Mouse (Mus musculus) left cerebral cortex, postnatal 4 days (tissue): ENCODE measurements at regions not wholly inside any gene's neighbourhood (a gene's known extent, or its start where the extent isn't known, plus 50 kb on each side); places are given as distances from the start of the nearest gene placed in this dataset.

ENCODE experiments used
- DNase-seq: peaks from one replicate; pipeline ENCODE4 v3.0.0-alpha.2; 2022
- intact Hi-C: fragments of 180-260 bp; cut with DNase I; formaldehyde crosslinking; loops from one replicate; pipeline ENCODE4 v1.15.1; 2025

DNA sequence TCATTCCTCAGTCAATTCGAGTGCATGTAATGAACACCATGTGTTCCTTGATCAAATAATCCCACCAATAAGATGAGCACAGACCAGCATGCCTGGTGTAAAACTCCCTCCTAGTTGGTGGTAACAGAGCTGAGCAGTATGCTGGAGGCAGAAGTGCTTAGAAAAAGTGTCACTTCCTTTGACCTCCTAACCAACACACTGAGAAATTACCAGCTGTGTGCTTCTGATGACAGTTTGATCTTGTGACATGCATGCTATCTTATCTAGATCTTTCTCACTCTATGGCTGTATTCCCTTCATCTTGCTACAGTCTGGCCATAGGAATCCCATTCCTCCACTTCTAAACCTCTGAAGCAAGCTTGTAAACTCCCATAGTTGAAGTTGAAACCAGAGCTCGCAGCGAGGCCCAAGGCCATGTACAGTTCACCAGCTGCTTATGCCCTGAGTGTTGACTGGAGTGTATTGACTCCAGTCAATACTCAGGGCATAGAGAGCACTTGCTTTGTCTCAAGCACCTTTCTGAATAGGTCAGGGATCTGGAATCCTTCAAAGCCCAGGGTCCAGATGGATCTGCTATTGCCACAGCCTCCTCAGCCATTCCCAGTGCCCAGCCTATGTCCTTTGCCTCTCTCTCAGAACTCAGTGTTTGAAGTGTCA is 286.5 kb upstream of the 1700056E22Rik start:
- intact Hi-C loops = no loop called here
- no peak for DNase-seq

DNA sequence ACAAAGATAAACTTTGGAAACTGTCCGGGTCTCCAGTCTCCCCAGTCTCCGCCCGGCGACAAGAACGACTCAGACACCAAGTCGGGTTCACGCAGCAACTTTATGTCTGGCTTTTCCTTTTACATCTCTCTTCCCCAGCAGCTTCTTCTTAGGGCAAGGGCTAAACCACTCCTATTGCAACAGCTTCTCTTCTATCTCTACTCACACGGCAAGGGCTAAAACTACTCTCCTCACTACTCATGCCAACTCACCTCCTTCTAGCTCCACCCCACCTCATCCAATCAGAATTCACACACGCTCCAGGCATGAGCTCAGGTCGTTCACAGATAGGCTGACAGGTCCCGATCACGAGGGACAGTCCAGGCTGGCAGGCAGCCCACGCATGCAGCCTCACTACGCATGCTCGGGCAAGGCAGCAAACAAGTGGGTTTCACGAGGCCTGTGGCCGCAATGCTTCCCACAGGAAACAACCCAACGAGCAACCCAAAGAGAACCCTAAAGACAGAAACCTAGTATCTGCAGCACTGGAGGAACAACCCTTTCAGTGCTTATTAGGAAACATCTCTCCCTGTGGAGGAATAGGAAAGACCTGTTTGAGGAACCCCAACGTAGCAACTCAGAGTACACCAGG is 276.2 kb upstream of the 1700056E22Rik start:
- DNase-seq = no peak
- intact Hi-C loops = no loop called here

GRCm38 (mm10) chr1:184304813-184305212 is 270.7 kb upstream of the 1700056E22Rik start:
- DNase-seq = no peak
- intact Hi-C loops = no loop called here

GRCm38 (mm10) chr1:184304204-184304603 is 270.1 kb upstream of the 1700056E22Rik start:
- DNase-seq = no peak
- intact Hi-C loops = no loop called here

GRCm38 (mm10) chr1:184298701-184299100 is 264.6 kb upstream of the 1700056E22Rik start:
- intact Hi-C loops = no loop called here
- no peak for DNase-seq

- intact Hi-C loops = no loop called here
- DNase-seq = no peak
These were observed 263.1 kb upstream of the 1700056E22Rik start for GRCm38 (mm10) chr1:184297001-184297740.

- DNase-seq = no peak
- intact Hi-C loops = no loop called here
These were observed 257.0 kb upstream of the 1700056E22Rik start for GRCm38 (mm10) chr1:184291129-184291528.

- intact Hi-C loops = no loop called here
- DNase-seq = peak; percentile 12
These were observed 255.8 kb upstream of the 1700056E22Rik start for GRCm38 (mm10) chr1:184289733-184290416.

DNA sequence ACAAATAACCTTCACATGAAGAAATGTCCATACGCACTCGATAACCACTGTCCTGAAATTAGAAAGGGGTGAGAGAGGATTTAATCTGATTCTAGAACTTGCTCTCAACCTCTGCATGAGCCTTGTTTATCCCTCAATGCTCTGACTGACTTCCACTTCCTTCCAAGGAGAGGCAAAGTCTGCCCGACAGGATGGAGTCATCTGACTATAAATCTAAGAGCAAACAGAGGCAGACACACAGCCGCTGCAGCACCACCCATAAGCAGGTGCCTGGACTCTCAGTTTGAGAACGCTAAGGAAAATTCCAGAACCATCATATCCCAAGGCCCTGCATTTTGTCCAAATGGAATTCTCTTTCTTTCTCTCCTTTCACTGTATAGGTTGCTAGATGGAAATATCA is 247.7 kb upstream of the 1700056E22Rik start:
- intact Hi-C loops = no loop called here
- no peak for DNase-seq

- intact Hi-C loops = no loop called here
- no peak for DNase-seq
These were observed 245.2 kb upstream of the 1700056E22Rik start for GRCm38 (mm10) chr1:184279263-184279662.

GRCm38 (mm10) chr1:184277001-184277400 is 242.9 kb upstream of the 1700056E22Rik start:
- DNase-seq = no peak
- intact Hi-C loops = no loop called here

- DNase-seq = no peak
- intact Hi-C loops = no loop called here
These were observed 241.8 kb upstream of the 1700056E22Rik start for GRCm38 (mm10) chr1:184275877-184276276.

- intact Hi-C loops = no loop called here
- no peak for DNase-seq
These were observed 241.3 kb upstream of the 1700056E22Rik start for GRCm38 (mm10) chr1:184275396-184275795.

DNA sequence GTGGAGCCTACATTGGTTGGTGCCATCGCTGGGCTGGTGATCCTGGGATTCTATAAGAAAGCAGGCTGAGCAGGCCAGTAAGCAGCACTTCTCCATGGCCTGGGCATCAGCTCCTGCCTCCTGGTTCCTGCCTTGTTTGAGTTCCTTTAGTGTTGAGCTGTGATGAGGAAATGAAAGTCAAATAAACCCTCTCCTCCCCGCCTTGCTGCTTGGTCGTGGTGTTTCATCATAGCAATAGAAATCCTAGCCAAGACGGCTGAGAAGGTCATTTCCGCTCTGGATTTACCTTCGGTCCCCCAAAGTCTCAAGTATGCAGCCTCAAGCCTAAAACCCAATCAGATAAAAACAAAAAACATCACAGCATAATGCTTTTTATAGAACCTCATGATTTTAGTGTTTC is 240.6 kb upstream of the 1700056E22Rik start:
- no peak for DNase-seq
- intact Hi-C loops = no loop called here

DNA sequence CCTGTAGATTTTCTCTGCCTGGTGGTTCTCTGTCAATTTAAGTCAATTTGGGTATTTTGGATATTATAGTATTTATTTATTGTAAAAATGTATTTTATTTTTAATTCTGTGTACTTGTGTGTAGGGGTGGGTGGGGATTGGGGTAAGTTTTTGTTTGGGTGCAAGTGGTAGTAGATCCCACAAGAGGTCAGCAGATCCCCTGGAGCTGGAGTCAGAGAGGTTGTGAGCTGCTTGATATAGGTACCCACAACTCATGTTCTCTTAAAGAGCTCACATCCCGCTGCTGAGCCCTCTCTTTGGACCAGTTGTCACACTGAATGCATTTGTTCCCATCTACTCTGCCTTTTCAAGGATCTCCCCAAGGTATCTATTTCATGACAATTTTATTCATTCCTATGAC is 239.6 kb upstream of the 1700056E22Rik start:
- no peak for DNase-seq
- intact Hi-C loops = no loop called here

DNA sequence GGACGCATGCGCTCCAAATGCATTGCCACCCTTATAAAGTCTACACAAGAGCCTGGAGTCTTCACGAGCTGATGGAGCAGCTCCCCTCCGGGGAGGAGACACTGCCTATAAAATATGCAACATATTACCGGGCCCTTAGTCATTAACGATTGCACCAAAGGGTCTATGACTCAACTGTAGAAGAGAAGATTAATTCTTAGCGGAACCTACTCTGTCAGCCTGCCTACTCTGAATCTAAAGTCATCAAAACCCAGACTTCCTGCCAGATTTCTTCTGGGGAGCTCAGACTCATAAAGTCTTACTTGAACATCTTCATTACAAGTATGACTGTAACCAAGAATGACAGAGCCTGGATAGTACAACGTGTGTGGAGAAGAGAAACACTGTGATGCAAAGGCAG is 237.2 kb upstream of the 1700056E22Rik start:
- DNase-seq = no peak

GRCm38 (mm10) chr1:184266051-184266450 is 231.9 kb upstream of the 1700056E22Rik start:
- intact Hi-C loops = loop anchor here (5.0 kb wide), 1 partner anchor 471 kb away; no protein-coding TSS in a partner anchor

More for the DNA sequence above, 237.2 kb upstream of the 1700056E22Rik start:
- intact Hi-C loops = no loop called here

DNA sequence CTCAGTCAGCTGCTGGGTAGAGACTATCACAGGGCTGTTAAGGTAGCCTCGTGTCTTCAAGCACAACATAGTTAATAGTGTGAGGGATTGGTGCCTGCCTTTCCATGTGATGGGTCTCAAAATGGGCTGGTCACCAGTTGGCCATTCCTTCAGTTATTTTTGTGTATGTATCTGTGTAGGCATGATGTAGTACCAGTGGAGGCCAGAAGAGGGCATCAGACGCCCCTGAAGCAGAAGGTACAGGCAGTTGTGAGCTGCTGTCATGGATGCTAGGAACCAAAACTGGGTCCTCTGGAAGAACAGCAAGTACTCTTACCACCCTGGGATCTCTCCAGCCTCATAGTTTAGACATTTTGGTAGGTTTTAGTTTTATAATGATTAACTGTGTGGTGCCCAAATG is 228.9 kb upstream of the 1700056E22Rik start:
- intact Hi-C loops = no loop called here

More at GRCm38 (mm10) chr1:184266051-184266450, 231.9 kb upstream of the 1700056E22Rik start:
- peak; percentile 43 for DNase-seq

GRCm38 (mm10) chr1:184261385-184261727 is 227.3 kb upstream of the 1700056E22Rik start:
- DNase-seq = no peak
- intact Hi-C loops = no loop called here

More for the DNA sequence above, 228.9 kb upstream of the 1700056E22Rik start:
- no peak for DNase-seq

DNA sequence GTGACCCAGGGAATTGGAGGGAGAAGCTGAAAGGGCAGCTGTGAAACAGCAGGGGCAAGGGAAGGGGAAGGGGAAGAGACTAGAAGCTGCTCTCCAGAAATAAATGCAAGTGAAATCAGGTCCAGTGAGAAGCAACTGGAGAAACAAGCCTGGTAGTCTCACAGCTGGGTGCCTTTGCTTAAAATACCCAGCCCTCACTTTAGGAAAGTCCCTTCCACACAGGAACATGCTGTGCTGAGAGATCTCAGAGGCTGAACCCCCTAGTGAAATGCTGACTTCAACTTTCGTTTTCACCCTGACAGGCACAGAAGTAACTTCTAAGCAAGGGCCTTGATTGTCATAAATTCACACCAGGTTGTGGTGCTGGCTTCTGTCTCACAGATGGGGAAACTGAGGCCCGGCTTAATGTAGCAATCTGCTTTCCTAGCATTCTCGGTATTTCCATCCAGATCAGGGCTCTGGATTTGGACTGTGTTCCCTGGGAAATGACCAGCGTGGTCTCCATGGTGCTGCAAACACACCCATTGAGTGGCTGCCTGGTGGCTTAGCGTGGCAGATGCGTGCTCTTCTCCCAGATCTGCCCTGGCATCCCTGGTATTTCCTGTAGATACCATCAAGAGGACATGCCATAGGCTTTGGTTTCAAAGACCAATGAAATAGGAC is 226.8 kb upstream of the 1700056E22Rik start:
- intact Hi-C loops = no loop called here

DNA sequence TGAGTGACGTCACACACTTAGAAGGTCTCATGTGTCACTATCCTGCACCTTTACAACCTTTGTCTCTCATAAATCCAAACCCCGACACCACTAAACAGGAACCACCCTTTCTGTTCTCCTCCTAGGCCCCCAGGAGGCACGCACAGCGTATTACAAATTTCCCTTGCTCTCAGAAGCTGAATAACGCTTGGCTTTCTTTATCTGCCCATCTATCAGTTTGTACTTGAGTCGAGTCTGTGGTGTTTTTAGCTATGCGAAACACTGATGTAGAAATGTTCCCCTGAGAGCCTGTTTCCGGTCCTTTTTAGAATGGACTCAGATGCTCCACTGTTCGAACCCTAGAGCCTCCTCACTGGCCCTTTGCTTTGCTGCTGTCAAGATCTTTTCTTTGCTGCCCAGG is 225.8 kb upstream of the 1700056E22Rik start:
- intact Hi-C loops = no loop called here

More for the DNA sequence above, 226.8 kb upstream of the 1700056E22Rik start:
- DNase-seq = no peak

More for the DNA sequence above, 225.8 kb upstream of the 1700056E22Rik start:
- no peak for DNase-seq
